22 mouse cellular contexts compared by ENCODE assay signal in genomic region chr6:128961110-128961509, GRCm38 (mm10). TPM values are rescaled to one million over a fixed set of nuclear protein-coding genes. Genes with fewer than 3 reads are reported as not detected.
DNase-seq lines count a peak whose midpoint lies in the region; ATAC-seq and TF ChIP-seq lines count a peak whose summit lies in the region.
"Had no signal": no experiment of that assay in that cellular context is flagged by ENCODE, and none has a peak within 500 bp of the region (broad histone marks: within the 10 kb centered on the region; RNA-seq: fewer than 3 reads in every experiment).

No protein-coding gene starts in this region.

- H3K4me2 ChIP-seq in kidney, postnatal 0 days (ENCODE audit: low read length) = no peak overlapping the region
- no peak overlapping the region for H3K4me2 ChIP-seq in lung, embryonic 15.5 days
- H3K4me2 ChIP-seq in hindbrain, embryonic 13.5 days = no peak overlapping the region
- H3K4me2 ChIP-seq: embryonic facial prominence, embryonic 12.5 days; heart, embryonic 13.5 days; hindbrain, embryonic 12.5 days had no signal

- H3K4me1 ChIP-seq in kidney, postnatal 0 days (replicated peaks; ENCODE audit: insufficient read depth, low read length) = no peaks in the 10 kb centered on the region
- H3K4me1 ChIP-seq in lung, embryonic 15.5 days = no peaks in the 10 kb centered on the region
- H3K4me1 ChIP-seq in cerebellum, adult 2 months (ENCODE audit: control insufficient read depth, insufficient read depth, low read length) = no peaks in the 10 kb centered on the region
- no peaks in the 10 kb centered on the region for H3K4me1 ChIP-seq in hindbrain, embryonic 13.5 days (replicated peaks)
- H3K4me1 ChIP-seq: embryonic facial prominence, embryonic 12.5 days; heart, embryonic 13.5 days; hindbrain, embryonic 12.5 days had no signal

- no peak overlapping the region for H3K9ac ChIP-seq in kidney, postnatal 0 days (ENCODE audit: low read depth, low read length)
- no peak overlapping the region for H3K9ac ChIP-seq in lung, embryonic 15.5 days
- no peak overlapping the region for H3K9ac ChIP-seq in hindbrain, embryonic 13.5 days
- H3K9ac ChIP-seq: embryonic facial prominence, embryonic 12.5 days; heart, embryonic 13.5 days; hindbrain, embryonic 12.5 days had no signal

- TF ChIP-seq POLR2A in cerebellum, adult 2 months (IDR thresholded peaks at IDR 0.05; ENCODE audit: borderline replicate concordance, insufficient read depth, low read length) = no peak

- no peak for ATAC-seq in kidney, postnatal 0 days (replicated peaks; ENCODE audit: low FRiP score, low read depth)
- ATAC-seq in lung, embryonic 15.5 days (ENCODE audit: borderline replicate concordance, extremely low read depth, low FRiP score, low TSS enrichment) = 0 out of 2 replicates have a peak, but pooled peaks have one; percentile 23
- peak; percentile 56; the same call in 1 of the 2 replicates for ATAC-seq in common myeloid progenitor, adult 5-6 weeks (replicated peaks; ENCODE audit: low read depth, poor library complexity, severe bottlenecking)
- ATAC-seq in hindbrain, embryonic 13.5 days (ENCODE audit: low FRiP score) = no peak
- ATAC-seq: forebrain, embryonic 16.5 days; hindbrain, postnatal 0 days had no signal

- 86% methylated on average over 1 of the region's 1 CpGs for WGBS in kidney, postnatal 0 days
- 76% methylated on average over 1 of the region's 1 CpGs for WGBS in lung, embryonic 15.5 days
- WGBS in cerebellum, adult 2 months = 88% methylated on average over 1 of the region's 1 CpGs
- 92% methylated on average over 1 of the region's 1 CpGs for WGBS in hindbrain, embryonic 13.5 days

- H3K27me3 ChIP-seq in kidney, postnatal 0 days (ENCODE audit: insufficient read depth, low read length) = no peaks in the 10 kb centered on the region
- no peaks in the 10 kb centered on the region for H3K27me3 ChIP-seq in lung, embryonic 15.5 days
- no peaks in the 10 kb centered on the region for H3K27me3 ChIP-seq in cerebellum, adult 2 months (ENCODE audit: control insufficient read depth, insufficient read depth, low read length)
- H3K27me3 ChIP-seq in hindbrain, embryonic 13.5 days = no peaks in the 10 kb centered on the region
- H3K27me3 ChIP-seq: embryonic facial prominence, embryonic 12.5 days; heart, embryonic 13.5 days; hindbrain, embryonic 12.5 days had no signal

- no peaks in the 10 kb centered on the region for H3K36me3 ChIP-seq in kidney, postnatal 0 days (ENCODE audit: insufficient read depth, low read length)
- H3K36me3 ChIP-seq in lung, embryonic 15.5 days = no peaks in the 10 kb centered on the region
- no peaks in the 10 kb centered on the region for H3K36me3 ChIP-seq in hindbrain, embryonic 13.5 days
- H3K36me3 ChIP-seq: embryonic facial prominence, embryonic 12.5 days; heart, embryonic 13.5 days; hindbrain, embryonic 12.5 days had no signal

- no peak overlapping the region for H3K27ac ChIP-seq in kidney, postnatal 0 days
- no peak overlapping the region for H3K27ac ChIP-seq in lung, embryonic 15.5 days
- H3K27ac ChIP-seq in cerebellum, adult 2 months (ENCODE audit: insufficient read depth, low read length) = no peak overlapping the region
- H3K27ac ChIP-seq in hindbrain, embryonic 13.5 days = no peak overlapping the region
- H3K27ac ChIP-seq: embryonic facial prominence, embryonic 12.5 days; heart, embryonic 13.5 days; hindbrain, embryonic 12.5 days; hindbrain, postnatal 0 days had no signal

- H3K4me3 ChIP-seq in kidney, postnatal 0 days (replicated peaks; ENCODE audit: low read depth, low read length) = no peak overlapping the region
- no peak overlapping the region for H3K4me3 ChIP-seq in lung, embryonic 15.5 days
- H3K4me3 ChIP-seq in cerebellum, adult 2 months (replicated peaks; ENCODE audit: insufficient read depth, low read depth, low read length) = no peak overlapping the region
- no peak overlapping the region for H3K4me3 ChIP-seq in hindbrain, embryonic 13.5 days
- H3K4me3 ChIP-seq: embryonic facial prominence, embryonic 12.5 days; heart, embryonic 13.5 days; hindbrain, embryonic 12.5 days had no signal

- H3K9me3 ChIP-seq in kidney, postnatal 0 days (replicated peaks; ENCODE audit: low read length) = no peaks in the 10 kb centered on the region
- no peaks in the 10 kb centered on the region for H3K9me3 ChIP-seq in lung, embryonic 15.5 days
- H3K9me3 ChIP-seq in hindbrain, embryonic 13.5 days = no peaks in the 10 kb centered on the region
- H3K9me3 ChIP-seq: embryonic facial prominence, embryonic 12.5 days; heart, embryonic 13.5 days; hindbrain, embryonic 12.5 days had no signal

- DNase-seq in kidney, postnatal 0 days (ENCODE audit: low spot score) = no peak
- DNase-seq in kidney, adult 9 months = no peak
- no peak for DNase-seq in lung, postnatal 14 days
- DNase-seq in cerebellum, adult 2 months = no peak
- DNase-seq: adrenal gland, adult 2 months; adrenal gland, postnatal 25 days; cerebellum, adult 8-10 months; cerebellum, postnatal 14 days; gastrocnemius, postnatal 14 days; heart, postnatal 4 days had no signal

- TF ChIP-seq CTCF in kidney, postnatal 0 days (IDR thresholded peaks at IDR 0.05; ENCODE audit: low read depth) = peak; percentile 13; the same call in 1 of the 2 replicates
- no peak for TF ChIP-seq CTCF in cerebellum, adult 2 months (IDR thresholded peaks at IDR 0.05; ENCODE audit: borderline replicate concordance, insufficient read depth, low read depth, low read length)

RNA-seq across cellular contexts. Expression of gene Clec2g, which starts 26.9 kb away (rescaled TPM):
- polyA plus RNA-seq in kidney, postnatal 0 days (2015; fragmentation: Nextera tagmentation; extraction: Ambion mirVana) = not detected in 2 replicates
- polyA plus RNA-seq in lung, embryonic 15.5 days (2015; fragmentation: Nextera tagmentation; extraction: Ambion mirVana) = 0.16 TPM in 1 of 2 replicates, not detected in the other
- not detected in 2 replicates for total RNA-seq in common myeloid progenitor, adult 5-6 weeks (2017)
- polyA plus RNA-seq in cerebellum, adult 2 months (2012; rRNA removed) = not detected in 2 replicates
- not detected in 2 replicates for polyA plus RNA-seq in hindbrain, embryonic 13.5 days (2015; fragmentation: Nextera tagmentation; extraction: Ambion mirVana)
- total RNA-seq: hindbrain, postnatal 0 days had no signal
- polyA plus RNA-seq: adrenal gland, adult 2 months; cortical plate, adult 2 months; embryonic facial prominence, embryonic 12.5 days; forebrain, embryonic 11.5 days; forebrain, embryonic 16.5 days; gonadal fat pad, adult 2 months; heart, embryonic 13.5 days; heart, postnatal 0 days; hindbrain, embryonic 12.5 days; hindbrain, postnatal 0 days had no signal

Comparison
In these comparisons a context has a peak if more than half of its experiments do, and no peak if none do; other contexts are left out.
1. ATAC-seq: peak in lung, embryonic 15.5 days (single experiment) and common myeloid progenitor, adult 5-6 weeks (single experiment); none in kidney, postnatal 0 days (single experiment) and hindbrain, embryonic 13.5 days (single experiment).